Mouse (Mus musculus) thymus, adult 2 months (tissue): ENCODE results near the gene Ufd1.

ENCODE experiments used
- CTCF ChIP-seq: fragments of 200-500 bp; IDR thresholded peaks from 2 replicates; pipeline ENCODE4 v1.5.1; 2012; ENCODE audit warnings: mild to moderate bottlenecking, control low read depth, low read length, moderate library complexity, borderline replicate concordance; ENCODE audit not compliant: control insufficient read depth, poor library complexity, insufficient read depth; ENCODE audit errors: extremely low read depth
- POLR2A ChIP-seq: fragments of 200-500 bp; IDR thresholded peaks from 2 replicates; pipeline ENCODE4 v1.6.1; 2012; ENCODE audit warnings: mild to moderate bottlenecking, low read length, control low read depth, moderate library complexity; ENCODE audit not compliant: control insufficient read depth, poor library complexity, insufficient read depth; ENCODE audit errors: extremely low read depth

- TF ChIP-seq CTCF (no peak), POLR2A (no peak)
These were observed 26.1 kb upstream of the Ufd1 start for GRCm38 (mm10) chr16:18785485-18785884.
